Mouse (Mus musculus) liver, adult 2 months (tissue): ENCODE data around the gene Drg2.
A peak's percentile ranks its signal among the peaks of the same experiment; 100 is the strongest.

Experiments
- CTCF ChIP-seq: fragments of 200-500 bp; IDR thresholded peaks from 2 replicates; pipeline ENCODE4 v1.5.1; 2011; ENCODE audit warnings: low read depth, low read length, control low read depth
- POLR2A ChIP-seq: fragments of 200-500 bp; IDR thresholded peaks from 2 replicates; pipeline ENCODE4 v1.6.1; 2011; ENCODE audit warnings: low read length, control low read depth; ENCODE audit not compliant: insufficient read depth; ENCODE audit errors: extremely low read depth

GRCm38 (mm10) chr11:60416963-60417716, 37.3 kb upstream of the Drg2 start, which contains the start of gene Gid4:
- TF ChIP-seq CTCF (no peak), POLR2A (peak; percentile 43; the same call in 1 of the 2 replicates)
